Mouse (Mus musculus): ENCODE results near the gene Pacrg.

DNA sequence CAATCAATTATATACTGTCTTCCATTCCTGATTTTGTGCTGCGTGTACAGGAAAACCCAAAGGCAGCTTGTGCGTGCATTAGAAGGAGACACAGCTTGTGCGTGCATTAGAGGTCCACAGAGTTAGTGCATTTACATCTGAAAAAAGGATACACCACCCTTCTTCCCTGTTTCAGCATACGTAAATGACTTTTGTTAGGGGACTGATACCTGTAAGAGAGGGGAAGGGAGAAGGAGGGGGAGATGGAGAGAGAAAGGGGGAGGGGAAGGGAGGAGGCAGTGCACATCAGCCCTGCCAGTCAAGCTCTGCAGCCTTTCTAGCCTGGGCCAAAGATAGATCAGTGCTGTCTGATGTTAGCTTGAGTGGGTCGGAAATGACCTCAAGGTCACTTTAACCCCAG, 164.6 kb downstream of the Pacrg start:
- TF ChIP-seq CTCF (IDR thresholded peaks at IDR 0.05; ENCODE audit: extremely low read depth, insufficient read depth, low read length) (no peak), POLR2A (IDR thresholded peaks at IDR 0.05; ENCODE audit: extremely low read depth, insufficient read depth, low read length) (no peak)
